Mouse (Mus musculus): ENCODE data around the gene Mapk1. TPM values are rescaled to one million over a fixed set of nuclear protein-coding genes. Genes with fewer than 3 reads are reported as not detected.

The Mapk1 gene
- polyA plus RNA-seq (2014; fragmentation: Illumina TruSeq; extraction: RNeasy Lipid Tissue Mini Kit (QIAGEN cat#74804); ENCODE audit: insufficient read depth, low read depth, low replicate concordance) = 47.7 TPM

GRCm38 (mm10) chr16:16983131-16983533, at the start of gene Mapk1:
Mapk1 (plus strand) TSS chr16:16983382.

DNA sequence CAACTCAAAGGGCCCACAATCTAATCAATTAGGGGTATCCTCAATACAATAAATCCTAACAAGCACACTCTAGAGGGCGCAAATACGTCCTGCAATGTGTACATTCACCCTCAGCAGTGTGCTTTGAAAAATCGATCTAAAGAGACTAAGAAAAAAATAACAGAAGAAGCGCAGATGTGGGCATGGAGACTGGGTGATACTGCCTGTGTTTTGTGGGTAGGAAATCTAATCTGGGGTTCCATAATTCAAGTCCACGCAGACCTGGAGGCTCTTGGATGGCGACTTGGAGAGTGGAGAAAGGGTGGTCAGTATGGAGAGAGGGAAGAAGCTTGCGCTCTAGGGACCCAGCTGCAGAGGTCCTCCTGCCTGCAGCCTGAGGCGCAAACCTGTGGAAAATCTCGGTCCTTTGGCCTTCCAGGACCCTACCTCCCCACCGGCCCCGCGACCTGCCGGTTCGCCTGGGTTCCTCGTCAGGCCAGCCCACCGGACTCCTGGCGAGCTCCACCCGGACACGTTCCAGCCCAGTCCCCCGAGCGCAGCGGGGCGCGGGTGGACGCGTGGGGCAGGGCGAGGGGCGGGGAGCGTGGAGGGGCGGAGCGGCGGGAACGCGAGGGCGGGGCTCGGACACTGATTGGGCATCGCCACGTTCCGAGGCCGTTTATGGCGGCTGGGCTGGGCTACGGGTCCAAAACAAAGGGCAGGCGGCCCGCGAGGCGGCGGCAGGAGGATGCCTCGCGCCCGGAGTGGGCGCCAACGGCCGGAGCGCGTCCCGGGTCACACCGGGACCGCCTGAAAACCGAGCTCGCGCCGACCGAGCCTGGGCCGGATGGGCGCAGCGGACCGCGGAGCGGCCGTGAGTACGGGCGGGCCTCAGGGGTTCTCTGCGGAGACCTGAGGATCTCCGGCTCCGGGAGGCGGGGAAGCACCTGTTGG, 86.6 kb downstream of the Mapk1 start, which contains the start of gene Ypel1:
Gene Ypel1 (plus strand): TSS at position 186 of the 933 bp plus-strand sequence.

Other genes starting within 250 kb of the Mapk1 start
- 8.5 TPM for gene Spag6l, start 153.9 kb upstream of the Mapk1 start, polyA plus RNA-seq (2014; fragmentation: Illumina TruSeq; extraction: RNeasy Lipid Tissue Mini Kit (QIAGEN cat#74804); ENCODE audit: insufficient read depth, low read depth, low replicate concordance)
- not detected for gene Igll1, start 119.4 kb upstream of the Mapk1 start, polyA plus RNA-seq (2014; fragmentation: Illumina TruSeq; extraction: RNeasy Lipid Tissue Mini Kit (QIAGEN cat#74804); ENCODE audit: insufficient read depth, low read depth, low replicate concordance)
- gene Top3b, start 112.6 kb upstream of the Mapk1 start, polyA plus RNA-seq (2014; fragmentation: Illumina TruSeq; extraction: RNeasy Lipid Tissue Mini Kit (QIAGEN cat#74804); ENCODE audit: insufficient read depth, low read depth, low replicate concordance) = 24.5 TPM
- gene Vpreb1, start 112.5 kb upstream of the Mapk1 start, polyA plus RNA-seq (2014; fragmentation: Illumina TruSeq; extraction: RNeasy Lipid Tissue Mini Kit (QIAGEN cat#74804); ENCODE audit: insufficient read depth, low read depth, low replicate concordance) = 2.2 TPM
- 31.5 TPM for gene Ppm1f, start 86.9 kb upstream of the Mapk1 start, polyA plus RNA-seq (2014; fragmentation: Illumina TruSeq; extraction: RNeasy Lipid Tissue Mini Kit (QIAGEN cat#74804); ENCODE audit: insufficient read depth, low read depth, low replicate concordance)
- 2.1 TPM for gene Ypel1, start 86.3 kb downstream of the Mapk1 start, polyA plus RNA-seq (2014; fragmentation: Illumina TruSeq; extraction: RNeasy Lipid Tissue Mini Kit (QIAGEN cat#74804); ENCODE audit: insufficient read depth, low read depth, low replicate concordance)
- 38.8 TPM for gene Ppil2, start 127.9 kb downstream of the Mapk1 start, polyA plus RNA-seq (2014; fragmentation: Illumina TruSeq; extraction: RNeasy Lipid Tissue Mini Kit (QIAGEN cat#74804); ENCODE audit: insufficient read depth, low read depth, low replicate concordance)
- 0.53 TPM for gene 2610318N02Rik, start 141.8 kb downstream of the Mapk1 start, polyA plus RNA-seq (2014; fragmentation: Illumina TruSeq; extraction: RNeasy Lipid Tissue Mini Kit (QIAGEN cat#74804); ENCODE audit: insufficient read depth, low read depth, low replicate concordance)
- 37.1 TPM for gene Sdf2l1, start 149.0 kb downstream of the Mapk1 start, polyA plus RNA-seq (2014; fragmentation: Illumina TruSeq; extraction: RNeasy Lipid Tissue Mini Kit (QIAGEN cat#74804); ENCODE audit: insufficient read depth, low read depth, low replicate concordance)
- gene Ydjc, start 161.2 kb downstream of the Mapk1 start, polyA plus RNA-seq (2014; fragmentation: Illumina TruSeq; extraction: RNeasy Lipid Tissue Mini Kit (QIAGEN cat#74804); ENCODE audit: insufficient read depth, low read depth, low replicate concordance) = 1.2 TPM
- 0.15 TPM for gene Ccdc116, start 163.8 kb downstream of the Mapk1 start, polyA plus RNA-seq (2014; fragmentation: Illumina TruSeq; extraction: RNeasy Lipid Tissue Mini Kit (QIAGEN cat#74804); ENCODE audit: insufficient read depth, low read depth, low replicate concordance)
- gene Ube2l3, start 219.3 kb downstream of the Mapk1 start, polyA plus RNA-seq (2014; fragmentation: Illumina TruSeq; extraction: RNeasy Lipid Tissue Mini Kit (QIAGEN cat#74804); ENCODE audit: insufficient read depth, low read depth, low replicate concordance) = 95.1 TPM
- not detected for gene Rimbp3, start 225.2 kb downstream of the Mapk1 start, polyA plus RNA-seq (2014; fragmentation: Illumina TruSeq; extraction: RNeasy Lipid Tissue Mini Kit (QIAGEN cat#74804); ENCODE audit: insufficient read depth, low read depth, low replicate concordance)